Mouse (Mus musculus): ENCODE measurements around the gene Asb1. TPM values are rescaled to one million over a fixed set of nuclear protein-coding genes. Genes with fewer than 3 reads are reported as not detected.

Gene Asb1
- polyA plus RNA-seq, 1 experiment from 2014 or later, result 2.6 TPM

DNA sequence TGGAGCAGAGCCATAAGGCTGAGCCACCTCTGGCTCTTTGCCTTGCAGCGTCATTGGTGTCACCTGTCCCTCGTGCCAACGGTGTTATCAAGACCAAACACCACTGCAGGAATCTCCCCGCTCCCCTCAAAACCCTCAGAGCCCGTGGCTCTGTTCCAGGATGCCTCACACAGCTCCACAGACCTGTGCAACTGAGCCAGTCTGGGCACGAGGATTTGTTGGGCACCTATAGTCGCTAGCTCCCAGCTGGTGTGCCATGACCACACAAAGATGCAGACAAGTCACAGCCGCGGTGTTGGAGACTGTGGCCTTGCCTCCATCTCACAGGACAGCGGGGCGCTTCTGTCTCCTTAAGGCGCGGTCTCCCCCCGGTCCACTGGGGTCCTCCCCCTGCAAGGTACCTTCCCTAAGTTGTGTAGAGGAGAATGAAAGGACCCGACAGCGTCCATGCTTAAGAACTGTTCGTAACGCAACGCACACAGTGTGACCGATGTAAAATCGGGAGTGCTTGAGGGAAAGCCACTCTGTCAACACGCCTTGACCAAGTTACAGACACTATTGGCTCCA, 557 bp upstream of the Asb1 start:
- peak overlapping the region; percentile 35; the same call in 1 of the 2 replicates for H3K27ac ChIP-seq (ENCODE audit: low read depth, low read length)
- no peaks in the 10 kb centered on the region for H3K9me3 ChIP-seq (ENCODE audit: control insufficient read depth)
- H3K4me3 ChIP-seq (ENCODE audit: low read depth, low read length), result peak overlapping the region; percentile 83
- H3K27me3 ChIP-seq (replicated peaks; ENCODE audit: control insufficient read depth, insufficient read depth, low read length), result no peaks in the 10 kb centered on the region
- peak overlapping the region; percentile 95 for H3K4me2 ChIP-seq (replicated peaks; ENCODE audit: low read depth)
- H3K9ac ChIP-seq (ENCODE audit: low read depth, low read length), result peak overlapping the region; percentile 27; the same call in 1 of the 2 replicates
- H3K36me3 ChIP-seq (ENCODE audit: control insufficient read depth, insufficient read depth), result peaks cover 4% of the 10 kb centered on the region
- WGBS, result 3% methylated on average over 22 of the region's 22 CpGs
- no peak for TF ChIP-seq CTCF (IDR thresholded peaks at IDR 0.05; ENCODE audit: low read depth)
- 0 out of 2 replicates have a peak, but pooled peaks cover 11% of the 10 kb centered on the region for H3K4me1 ChIP-seq (replicated peaks; ENCODE audit: control insufficient read depth, insufficient read depth, low read length)
- peak; percentile 3; the same call in 1 of the 2 replicates for ATAC-seq

DNA sequence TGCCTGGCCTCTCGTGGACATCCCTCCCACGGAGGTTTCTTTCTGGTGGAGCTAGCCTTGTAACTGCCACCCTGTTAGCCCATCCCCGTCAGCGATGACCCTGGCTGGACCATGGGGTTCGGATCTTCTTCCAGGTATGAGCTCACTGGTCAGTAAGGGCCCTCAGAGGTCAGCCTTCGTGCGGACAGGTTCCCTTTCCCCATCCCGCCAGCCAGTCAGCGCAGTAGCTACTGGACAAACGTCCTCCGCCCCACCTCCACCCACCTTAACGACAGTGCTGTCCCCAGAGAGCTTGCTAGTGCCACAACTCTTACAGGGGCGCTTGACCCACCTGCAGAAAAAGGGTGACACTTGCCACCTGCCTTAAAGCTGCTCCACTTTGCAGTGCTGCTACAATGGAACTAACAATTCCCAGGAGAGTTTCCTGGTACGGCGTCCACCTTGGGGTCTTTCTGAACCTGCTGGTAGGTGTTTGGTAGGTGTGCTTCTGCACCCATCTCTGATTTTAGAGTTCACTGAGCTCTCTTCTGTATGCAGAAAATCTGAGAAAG, 773 bp downstream of the Asb1 start:
- Histone ChIP-seq H3K4me2 (replicated peaks; ENCODE audit: low read depth) (peak overlapping the region; percentile 95), H3K36me3 (ENCODE audit: control insufficient read depth, insufficient read depth) (peaks cover 11% of the 10 kb centered on the region), H3K27me3 (replicated peaks; ENCODE audit: control insufficient read depth, insufficient read depth, low read length) (no peaks in the 10 kb centered on the region), H3K9me3 (ENCODE audit: control insufficient read depth) (no peaks in the 10 kb centered on the region), H3K9ac (ENCODE audit: low read depth, low read length) (peak overlapping the region; percentile 76), H3K4me3 (ENCODE audit: low read depth, low read length) (peak overlapping the region; percentile 83), H3K27ac (ENCODE audit: low read depth, low read length) (peak overlapping the region; percentile 16; the same call in 1 of the 2 replicates), H3K4me1 (replicated peaks; ENCODE audit: control insufficient read depth, insufficient read depth, low read length) (0 out of 2 replicates have a peak, but pooled peaks cover 11% of the 10 kb centered on the region)
- WGBS, result 14% methylated on average over 15 of the region's 15 CpGs
- 0 out of 2 replicates have a peak, but pooled peaks have one; percentile 1 for ATAC-seq
- TF ChIP-seq CTCF (IDR thresholded peaks at IDR 0.05; ENCODE audit: low read depth), result no peak

DNA sequence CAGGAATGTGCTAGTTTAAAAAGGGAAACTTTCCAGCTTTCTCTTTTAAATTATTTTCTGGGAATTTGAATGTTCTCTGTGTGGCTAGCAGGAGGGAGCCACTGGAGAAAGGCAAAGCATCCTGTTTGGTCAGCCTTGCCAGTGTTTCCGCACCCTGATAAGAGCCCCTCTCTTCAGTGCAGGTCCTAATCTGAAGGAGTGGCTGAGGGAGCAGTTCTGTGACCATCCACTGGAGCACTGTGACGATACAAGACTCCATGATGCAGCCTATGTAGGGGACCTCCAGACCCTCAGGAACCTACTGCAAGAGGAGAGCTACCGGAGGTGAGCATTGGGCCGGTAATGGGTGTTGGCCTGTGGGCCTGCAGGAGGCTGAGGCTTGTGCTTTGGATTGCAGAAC, 3.6 kb downstream of the Asb1 start:
- Histone ChIP-seq H3K27ac (ENCODE audit: low read depth, low read length) (no peak overlapping the region), H3K4me3 (ENCODE audit: low read depth, low read length) (no peak overlapping the region), H3K4me2 (replicated peaks; ENCODE audit: low read depth) (no peak overlapping the region), H3K9me3 (ENCODE audit: control insufficient read depth) (no peaks in the 10 kb centered on the region), H3K4me1 (replicated peaks; ENCODE audit: control insufficient read depth, insufficient read depth, low read length) (0 out of 2 replicates have a peak, but pooled peaks cover 11% of the 10 kb centered on the region), H3K9ac (ENCODE audit: low read depth, low read length) (no peak overlapping the region), H3K36me3 (ENCODE audit: control insufficient read depth, insufficient read depth) (peaks cover 26% of the 10 kb centered on the region), H3K27me3 (replicated peaks; ENCODE audit: control insufficient read depth, insufficient read depth, low read length) (no peaks in the 10 kb centered on the region)
- ATAC-seq, result no peak
- no peak for TF ChIP-seq CTCF (IDR thresholded peaks at IDR 0.05; ENCODE audit: low read depth)
- 94% methylated on average over 4 of the region's 4 CpGs for WGBS

DNA sequence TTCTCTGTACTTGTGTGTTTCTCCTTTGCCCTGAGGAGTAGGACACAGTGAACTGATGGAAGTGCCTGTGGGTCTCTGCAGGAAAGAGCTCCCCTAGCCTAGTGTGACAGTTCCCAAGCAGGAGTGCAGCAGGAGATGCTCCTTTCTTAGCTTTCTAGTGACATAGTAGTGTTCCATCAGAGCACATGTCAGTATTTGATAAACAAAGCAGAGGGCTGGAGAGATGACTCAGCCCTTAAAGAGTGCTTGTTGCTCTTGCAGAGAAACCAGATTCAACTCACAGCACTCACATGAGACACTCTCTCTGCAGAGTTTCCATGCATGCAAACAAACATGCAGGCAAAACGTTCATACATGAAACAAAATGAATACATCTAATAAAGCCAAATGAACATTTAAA, 4.9 kb downstream of the Asb1 start:
- no peak overlapping the region for H3K9ac ChIP-seq (ENCODE audit: low read depth, low read length)
- no peak for TF ChIP-seq CTCF (IDR thresholded peaks at IDR 0.05; ENCODE audit: low read depth)
- H3K9me3 ChIP-seq (ENCODE audit: control insufficient read depth), result no peaks in the 10 kb centered on the region
- no peak overlapping the region for H3K4me3 ChIP-seq (ENCODE audit: low read depth, low read length)
- 75% methylated on average over 1 of the region's 1 CpGs for whole genome bisulfite sequencing
- H3K4me1 ChIP-seq (replicated peaks; ENCODE audit: control insufficient read depth, insufficient read depth, low read length), result 0 out of 2 replicates have a peak, but pooled peaks cover 6% of the 10 kb centered on the region
- no peak overlapping the region for H3K4me2 ChIP-seq (replicated peaks; ENCODE audit: low read depth)
- no peak for ATAC-seq
- peaks cover 29% of the 10 kb centered on the region for H3K36me3 ChIP-seq (ENCODE audit: control insufficient read depth, insufficient read depth)
- no peak overlapping the region for H3K27ac ChIP-seq (ENCODE audit: low read depth, low read length)
- H3K27me3 ChIP-seq (replicated peaks; ENCODE audit: control insufficient read depth, insufficient read depth, low read length), result no peaks in the 10 kb centered on the region

DNA sequence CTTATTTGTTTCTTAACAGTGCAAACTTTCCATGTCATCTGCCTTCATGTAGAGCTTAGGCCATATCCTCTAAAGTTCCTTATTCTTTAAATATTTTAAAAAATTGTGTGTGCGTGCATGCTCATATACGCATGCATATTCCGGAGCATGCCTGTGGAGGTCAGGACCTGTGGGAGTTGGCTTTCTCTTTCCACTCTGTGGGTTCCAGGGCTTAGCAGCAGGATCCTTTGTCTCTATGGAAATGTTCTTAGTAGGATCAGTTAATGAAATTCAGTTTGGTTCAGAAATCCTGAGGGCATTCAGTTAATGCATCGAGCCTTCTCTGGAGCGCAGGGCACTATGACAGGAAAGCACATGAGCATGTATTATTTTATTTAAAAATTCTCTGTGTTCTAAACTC, 7.2 kb downstream of the Asb1 start:
- Histone ChIP-seq H3K27me3 (replicated peaks; ENCODE audit: control insufficient read depth, insufficient read depth, low read length) (no peaks in the 10 kb centered on the region), H3K4me3 (ENCODE audit: low read depth, low read length) (no peak overlapping the region), H3K4me2 (replicated peaks; ENCODE audit: low read depth) (no peak overlapping the region), H3K36me3 (ENCODE audit: control insufficient read depth, insufficient read depth) (peaks cover 38% of the 10 kb centered on the region), H3K9me3 (ENCODE audit: control insufficient read depth) (no peaks in the 10 kb centered on the region), H3K9ac (ENCODE audit: low read depth, low read length) (no peak overlapping the region), H3K27ac (ENCODE audit: low read depth, low read length) (no peak overlapping the region), H3K4me1 (replicated peaks; ENCODE audit: control insufficient read depth, insufficient read depth, low read length) (no peaks in the 10 kb centered on the region)
- ATAC-seq, result no peak
- no peak for TF ChIP-seq CTCF (IDR thresholded peaks at IDR 0.05; ENCODE audit: low read depth)
- 96% methylated on average over 5 of the region's 5 CpGs for WGBS

DNA sequence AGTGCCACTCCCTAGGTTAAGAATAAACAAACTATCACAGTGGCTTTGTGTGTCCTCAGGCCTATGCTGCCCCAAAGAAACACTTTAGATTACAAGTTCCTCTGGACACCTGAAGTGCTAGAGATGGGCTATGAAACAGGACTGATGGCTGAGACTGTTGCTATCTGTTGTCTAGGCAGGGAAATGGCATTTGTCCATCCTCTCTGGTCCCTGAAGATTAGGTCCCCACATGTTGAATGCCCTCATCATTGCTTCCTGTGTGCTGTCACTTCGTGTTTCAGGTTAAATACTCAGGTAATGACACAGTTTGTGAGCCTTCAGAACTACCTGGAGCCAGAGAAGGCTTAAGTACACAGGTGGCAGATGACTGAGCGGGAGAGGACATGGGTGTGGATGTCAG, 8.7 kb downstream of the Asb1 start:
- Histone ChIP-seq H3K4me2 (replicated peaks; ENCODE audit: low read depth) (no peak overlapping the region), H3K4me1 (replicated peaks; ENCODE audit: control insufficient read depth, insufficient read depth, low read length) (no peaks in the 10 kb centered on the region), H3K9ac (ENCODE audit: low read depth, low read length) (no peak overlapping the region), H3K27me3 (replicated peaks; ENCODE audit: control insufficient read depth, insufficient read depth, low read length) (no peaks in the 10 kb centered on the region), H3K9me3 (ENCODE audit: control insufficient read depth) (no peaks in the 10 kb centered on the region), H3K4me3 (ENCODE audit: low read depth, low read length) (no peak overlapping the region), H3K36me3 (ENCODE audit: control insufficient read depth, insufficient read depth) (peaks cover 39% of the 10 kb centered on the region), H3K27ac (ENCODE audit: low read depth, low read length) (no peak overlapping the region)
- 65% methylated on average over 2 of the region's 2 CpGs for WGBS
- TF ChIP-seq CTCF (IDR thresholded peaks at IDR 0.05; ENCODE audit: low read depth), result no peak
- no peak for ATAC-seq
